Mouse (Mus musculus): ENCODE data around the gene Acbd4.

DNA sequence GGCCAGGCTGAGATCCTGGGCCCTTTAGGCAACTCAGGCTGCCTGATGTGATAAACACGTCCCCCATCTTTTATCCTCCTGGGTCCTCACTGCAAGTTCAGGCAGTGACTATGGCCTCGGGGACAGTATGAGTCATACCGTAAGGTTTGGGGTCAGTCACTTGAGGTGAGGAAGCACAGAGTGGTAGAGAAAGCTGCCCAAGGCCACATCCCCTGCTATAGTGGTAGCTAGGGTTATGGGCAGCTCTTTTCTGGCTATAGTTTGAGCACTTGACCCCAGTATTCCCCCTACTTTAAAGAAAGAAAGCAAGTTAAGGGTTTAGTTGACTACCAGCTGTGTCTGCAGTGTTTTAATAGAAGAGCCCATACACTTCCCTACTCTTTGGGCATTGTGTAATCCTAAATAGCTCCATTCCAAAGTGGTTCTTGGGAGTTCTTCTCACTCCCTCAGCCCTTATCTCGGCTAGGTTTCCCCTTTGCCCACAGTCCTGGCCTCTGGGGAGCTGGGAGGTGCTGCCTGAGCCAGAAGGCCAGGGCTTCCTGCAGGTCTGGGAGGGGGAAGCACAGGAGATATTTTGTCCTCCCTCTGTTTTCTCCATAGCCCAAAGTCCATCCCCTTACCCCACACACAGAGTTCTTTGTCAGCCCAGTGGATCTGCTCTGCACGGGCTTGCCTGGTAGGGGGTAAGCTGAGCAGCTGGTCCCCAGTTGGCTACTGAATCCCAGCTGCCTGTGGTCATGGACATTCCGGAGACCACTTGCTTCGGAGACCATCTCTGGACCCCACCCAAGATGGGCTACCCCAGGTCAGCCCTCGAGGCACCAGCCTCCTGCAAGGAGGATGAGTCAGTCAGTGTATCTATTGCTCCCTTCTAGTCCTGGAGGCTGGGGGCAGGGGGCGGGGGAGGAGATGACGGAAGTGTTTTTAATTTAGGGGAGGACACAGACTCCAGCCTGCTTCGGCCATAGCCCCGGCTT, 43.1 kb downstream of the Acbd4 start:
- no peak for TF ChIP-seq CTCF (IDR thresholded peaks at IDR 0.05; ENCODE audit: insufficient read depth, low read length)
- no peak for TF ChIP-seq POLR2A (IDR thresholded peaks at IDR 0.05; ENCODE audit: borderline replicate concordance, extremely low read depth, low read depth, low read length)
